Mouse (Mus musculus) myocyte (in vitro differentiated cells): ENCODE measurements around the gene Spop. TPM values are rescaled to one million over a fixed set of nuclear protein-coding genes. Genes with fewer than 3 reads are reported as not detected.

Experiments used
- H3K27me3 ChIP-seq: one replicate; pipeline ENCODE4 v1.6.1; 2011; ENCODE audit not compliant: control insufficient read depth, insufficient read depth, insufficient read length
- H3K36me3 ChIP-seq: one replicate; pipeline ENCODE4 v1.6.1; 2011; ENCODE audit not compliant: control insufficient read depth, insufficient read depth
- H3K4me2 ChIP-seq: one replicate; pipeline ENCODE4 v1.6.1; 2011; ENCODE audit warnings: low read depth, control low read depth
- H3K4me3 ChIP-seq: one replicate; pipeline ENCODE4 v1.5.1; 2011; ENCODE audit warnings: mild to moderate bottlenecking, control low read depth, moderate library complexity
- H3K79me2 ChIP-seq: one replicate; pipeline ENCODE4 v1.6.1; 2011; ENCODE audit not compliant: control insufficient read depth, insufficient read depth
- H3ac ChIP-seq: one replicate; pipeline ENCODE4 v1.6.1; 2011; ENCODE audit not compliant: control insufficient read depth, insufficient read length
- CEBPB ChIP-seq: IDR thresholded peaks from 2 replicates; pipeline ENCODE4 v1.6.1; 2011; ENCODE audit warnings: mild to moderate bottlenecking, moderate library complexity; ENCODE audit not compliant: poor library complexity, insufficient read depth, severe bottlenecking
- E2F4 ChIP-seq: IDR thresholded peaks from one replicate; pipeline ENCODE4 v1.6.1; 2011; ENCODE audit warnings: mild to moderate bottlenecking, control low read depth, moderate library complexity; ENCODE audit not compliant: insufficient read depth
- MAX ChIP-seq: IDR thresholded peaks from one replicate; pipeline ENCODE4 v1.6.1; 2011; ENCODE audit warnings: low read depth, mild to moderate bottlenecking, control low read depth
- MYOD1 ChIP-seq, 3 experiments: IDR thresholded peaks; one replicate each; pipeline ENCODE4 v1.6.1; 2011; ENCODE audit warnings: control low read depth in 2 of 3, low read depth in 2 of 3, mild to moderate bottlenecking in 2 of 3, moderate library complexity in 1 of 3; ENCODE audit not compliant: insufficient read length in 2 of 3, control insufficient read depth in 1 of 3
- MYOG ChIP-seq, 3 experiments: IDR thresholded peaks; one replicate each; pipeline ENCODE4 v1.6.1; 2011; ENCODE audit warnings: control low read depth in 2 of 3, low read depth in 2 of 3, mild to moderate bottlenecking in 2 of 3; ENCODE audit not compliant: insufficient read length in 2 of 3, control insufficient read depth in 1 of 3, insufficient read depth in 1 of 3
- POLR2A ChIP-seq: IDR thresholded peaks from one replicate; pipeline ENCODE4 v1.6.1; 2011; ENCODE audit warnings: low read depth, mild to moderate bottlenecking, control low read depth, moderate library complexity; ENCODE audit not compliant: insufficient read length
- POLR2AphosphoS2 ChIP-seq: IDR thresholded peaks from one replicate; pipeline ENCODE4 v1.6.1; 2011; ENCODE audit warnings: low read depth, control low read depth; ENCODE audit not compliant: insufficient read length
- REST ChIP-seq: IDR thresholded peaks from one replicate; pipeline ENCODE4 v1.6.1; 2011; ENCODE audit warnings: mild to moderate bottlenecking, control low read depth, moderate library complexity; ENCODE audit not compliant: insufficient read depth, insufficient read length
- SRF ChIP-seq: IDR thresholded peaks from one replicate; pipeline ENCODE4 v1.6.1; 2011; ENCODE audit warnings: low read depth; ENCODE audit not compliant: control insufficient read depth, insufficient read length
- TCF12 ChIP-seq: IDR thresholded peaks from one replicate; pipeline ENCODE4 v1.6.1; 2011; ENCODE audit warnings: mild to moderate bottlenecking, control low read depth; ENCODE audit not compliant: poor library complexity, insufficient read depth, severe bottlenecking
- TCF3 ChIP-seq: IDR thresholded peaks from one replicate; pipeline ENCODE4 v1.6.1; 2011; ENCODE audit warnings: low read depth, control low read depth; ENCODE audit not compliant: insufficient read length
- USF1 ChIP-seq: IDR thresholded peaks from one replicate; pipeline ENCODE4 v1.6.1; 2011; ENCODE audit warnings: low read depth, mild to moderate bottlenecking, control low read depth, moderate library complexity
- polyA plus RNA-seq: library from polyadenylated mRNA; unstranded; fragments of >200 nt; fragmentation: generic; extraction: Trizol; gene quantifications from one replicate; pipeline ENCODE4 v1.2.1, GENCODE M21; 2012; ENCODE audit warnings: missing spikeins

Gene Spop
- polyA plus RNA-seq, 1 experiment: 54.8 TPM

DNA sequence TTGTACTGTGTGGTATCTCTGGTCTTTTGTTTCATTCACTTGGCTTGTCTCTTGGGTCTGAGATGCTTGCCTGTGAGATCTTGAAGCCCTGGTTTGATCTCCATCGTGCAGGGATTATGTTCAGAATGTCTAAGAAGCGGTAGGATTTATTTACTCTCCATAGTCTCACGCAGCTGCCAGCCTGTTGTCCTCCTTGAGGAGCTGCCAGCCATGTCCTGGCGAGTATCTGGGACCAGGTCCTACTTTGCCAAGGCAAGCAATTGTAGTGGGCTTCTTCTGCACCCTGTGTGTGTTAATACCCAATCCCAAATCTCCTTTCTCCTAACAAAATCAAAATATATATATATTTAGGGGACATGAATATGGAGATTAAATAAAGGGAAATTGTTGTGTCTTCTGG is 79.1 kb downstream of the Spop start:
- no peak overlapping the region for H3K4me2 ChIP-seq
- H3ac ChIP-seq: no peak overlapping the region
- TF ChIP-seq E2F4 (no peak), CEBPB (no peak), TCF3 (no peak), TCF12 (no peak), SRF (no peak), MYOG (IDR thresholded peaks at IDR 0.05; ENCODE audit: control insufficient read depth in 1 of 3, insufficient read depth in 1 of 3, insufficient read length in 2 of 3, low read depth in 2 of 3) (no peak), POLR2A (no peak), POLR2AphosphoS2 (no peak), REST (no peak), MYOD1 (IDR thresholded peaks at IDR 0.05; ENCODE audit: control insufficient read depth in 1 of 3, insufficient read length in 2 of 3, low read depth in 2 of 3) (no peak), USF1 (no peak), MAX (no peak)
- H3K36me3 ChIP-seq: peaks cover 42% of the 10 kb centered on the region
- no peaks in the 10 kb centered on the region for H3K79me2 ChIP-seq
- H3K27me3 ChIP-seq: no peaks in the 10 kb centered on the region
- H3K4me3 ChIP-seq: no peak overlapping the region

DNA sequence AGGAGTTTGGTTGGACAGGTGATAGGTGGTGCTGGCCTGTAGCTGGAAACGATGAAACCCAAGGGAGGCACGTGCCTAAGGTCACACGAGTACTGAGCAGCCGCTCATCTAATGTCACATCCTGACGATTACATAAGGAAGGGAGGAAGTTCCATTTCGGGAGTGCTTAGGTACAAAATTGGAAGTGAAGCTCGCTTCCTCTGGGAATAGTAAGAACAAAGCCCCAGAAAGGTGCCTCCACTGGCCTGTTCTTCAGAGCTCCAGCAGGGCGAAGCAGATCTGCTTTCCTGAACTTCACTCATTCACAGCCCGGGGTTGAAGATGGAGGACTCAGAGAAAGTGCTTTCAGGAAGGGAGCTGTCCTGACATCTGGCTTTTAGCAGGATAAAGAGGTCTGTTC is 80.1 kb downstream of the Spop start:
- peaks cover 39% of the 10 kb centered on the region for H3K36me3 ChIP-seq
- H3K4me3 ChIP-seq: no peak overlapping the region
- no peaks in the 10 kb centered on the region for H3K27me3 ChIP-seq
- no peak for TF ChIP-seq USF1
- TF ChIP-seq TCF3: no peak
- TF ChIP-seq SRF: no peak
- TF ChIP-seq REST: no peak
- no peak for TF ChIP-seq POLR2AphosphoS2
- no peak for TF ChIP-seq TCF12
- no peak for TF ChIP-seq POLR2A
- no peak for TF ChIP-seq MYOD1 (IDR thresholded peaks at IDR 0.05; ENCODE audit: control insufficient read depth in 1 of 3, insufficient read length in 2 of 3, low read depth in 2 of 3)
- TF ChIP-seq CEBPB: no peak
- no peak for TF ChIP-seq MAX
- TF ChIP-seq E2F4: no peak
- TF ChIP-seq MYOG (IDR thresholded peaks at IDR 0.05; ENCODE audit: control insufficient read depth in 1 of 3, insufficient read depth in 1 of 3, insufficient read length in 2 of 3, low read depth in 2 of 3): no peak
- no peaks in the 10 kb centered on the region for H3K79me2 ChIP-seq
- no peak overlapping the region for H3K4me2 ChIP-seq
- no peak overlapping the region for H3ac ChIP-seq

DNA sequence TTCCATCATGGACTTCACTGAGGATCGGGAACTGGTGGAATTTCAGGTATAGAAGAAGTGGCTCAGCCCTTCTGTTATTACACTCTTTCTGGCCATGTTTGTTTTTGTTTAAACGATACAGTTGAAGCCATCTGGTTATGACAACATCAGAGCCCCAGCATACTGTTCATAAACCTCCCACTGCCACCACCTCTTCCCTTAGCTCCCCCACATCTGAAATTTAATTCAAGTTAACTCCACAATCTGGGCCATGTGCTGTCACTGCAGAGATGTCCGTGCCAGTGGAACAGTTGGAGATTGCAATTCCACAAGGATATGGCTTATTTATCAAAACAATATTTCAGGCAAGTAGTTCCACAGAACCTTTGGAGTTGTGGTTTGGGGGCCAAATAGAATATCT is 80.5 kb downstream of the Spop start:
- Histone ChIP-seq H3K36me3 (peaks cover 35% of the 10 kb centered on the region), H3K4me2 (no peak overlapping the region), H3K27me3 (no peaks in the 10 kb centered on the region), H3ac (no peak overlapping the region), H3K4me3 (no peak overlapping the region), H3K79me2 (no peaks in the 10 kb centered on the region)
- TF ChIP-seq MYOD1 (IDR thresholded peaks at IDR 0.05; ENCODE audit: control insufficient read depth in 1 of 3, insufficient read length in 2 of 3, low read depth in 2 of 3) (no peak), TCF3 (no peak), MYOG (IDR thresholded peaks at IDR 0.05; ENCODE audit: control insufficient read depth in 1 of 3, insufficient read depth in 1 of 3, insufficient read length in 2 of 3, low read depth in 2 of 3) (no peak), CEBPB (no peak), SRF (no peak), TCF12 (no peak), E2F4 (no peak), POLR2AphosphoS2 (no peak)

DNA sequence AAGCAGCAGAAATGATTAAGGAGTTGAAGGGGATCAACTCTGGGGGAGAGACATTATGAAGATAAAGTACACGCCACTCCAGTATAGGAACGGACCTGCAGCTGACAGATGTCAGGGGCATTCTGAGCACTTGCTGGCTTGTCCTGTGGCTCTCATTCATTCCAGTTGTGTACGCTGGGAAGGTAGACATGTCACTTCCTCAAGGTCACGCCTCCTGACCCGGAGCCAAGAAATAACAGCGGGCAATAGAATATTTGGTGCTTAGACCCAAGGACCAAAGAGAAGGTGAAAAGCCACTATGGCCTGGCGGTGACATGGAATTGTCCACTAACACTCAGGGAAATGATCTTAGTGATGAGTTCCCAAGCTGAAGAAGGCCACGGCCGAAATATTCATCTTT is 82.0 kb downstream of the Spop start:
- Histone ChIP-seq H3K4me3 (no peak overlapping the region), H3K27me3 (no peaks in the 10 kb centered on the region), H3K36me3 (peaks cover 24% of the 10 kb centered on the region), H3K4me2 (no peak overlapping the region), H3K79me2 (no peaks in the 10 kb centered on the region), H3ac (no peak overlapping the region)
- TF ChIP-seq MYOD1 (IDR thresholded peaks at IDR 0.05; ENCODE audit: control insufficient read depth in 1 of 3, insufficient read length in 2 of 3, low read depth in 2 of 3) (no peak), MAX (no peak), POLR2A (no peak)

- Histone ChIP-seq H3K4me3 (no peak overlapping the region), H3K79me2 (no peaks in the 10 kb centered on the region), H3ac (no peak overlapping the region), H3K36me3 (peaks cover 8% of the 10 kb centered on the region), H3K27me3 (no peaks in the 10 kb centered on the region), H3K4me2 (no peak overlapping the region)
- TF ChIP-seq MYOD1 (IDR thresholded peaks at IDR 0.05; ENCODE audit: control insufficient read depth in 1 of 3, insufficient read length in 2 of 3, low read depth in 2 of 3) (no peak), MAX (no peak)
Measured at GRCm38 (mm10) chr11:95497921-95498320, 84.0 kb downstream of the Spop start.
